Mouse (Mus musculus) cerebellum, postnatal 25 days (tissue): ENCODE results near the gene Taok1.

Experiments used
- DNase-seq, 2 experiments: peaks; one replicate each; pipeline ENCODE4 v3.0.0; 2021; ENCODE audit warnings: mixed read lengths in 2 of 2

Gene Taok1

DNA sequence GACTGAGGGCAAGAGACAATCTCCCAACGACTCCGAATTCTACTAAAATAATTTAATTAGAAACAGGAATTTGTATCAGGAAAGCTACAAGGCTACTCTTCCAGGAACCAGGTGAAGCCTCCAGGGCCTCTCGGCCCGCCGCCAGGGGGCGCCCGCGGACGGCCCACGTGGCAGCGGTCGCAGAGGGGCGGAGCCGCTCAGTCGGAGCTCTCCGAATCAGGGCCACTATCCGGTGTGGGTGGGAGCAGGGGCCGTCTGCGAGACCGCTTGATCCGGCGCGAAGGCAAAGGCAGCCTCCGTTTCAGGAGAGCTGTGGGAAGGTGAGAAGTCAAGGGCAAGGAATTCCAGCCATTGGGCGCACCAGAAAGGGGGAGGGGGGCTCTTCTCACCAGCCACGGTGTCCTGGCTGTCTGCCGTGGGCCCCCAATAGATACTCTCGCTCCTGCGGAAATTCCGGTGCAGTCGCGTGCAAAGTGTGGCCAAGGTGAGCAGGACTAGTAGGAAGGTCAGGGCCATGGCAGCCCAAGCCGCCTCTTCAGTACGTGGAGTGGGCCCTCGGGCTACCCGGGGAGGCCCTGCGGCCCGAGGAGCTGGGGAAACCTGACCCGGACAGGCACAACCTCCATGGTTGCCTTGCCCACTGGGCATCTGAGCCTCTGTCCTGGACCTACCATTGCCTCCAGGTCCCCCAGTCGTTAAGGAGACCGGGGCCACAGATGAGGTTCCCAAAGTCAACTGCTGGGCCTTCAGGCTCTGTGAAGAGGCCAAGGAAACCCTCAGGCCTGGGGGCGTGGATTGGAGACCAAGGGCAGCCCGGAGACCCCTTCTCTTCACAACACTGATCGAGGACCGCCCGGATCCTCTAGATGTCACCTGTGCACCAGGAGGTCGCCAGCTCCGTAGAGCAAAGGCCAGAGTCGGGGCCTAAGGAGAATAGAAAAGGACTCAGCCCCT, 99.3 kb downstream of the Taok1 start:
- peak; percentile 83 to 91 for DNase-seq

DNA sequence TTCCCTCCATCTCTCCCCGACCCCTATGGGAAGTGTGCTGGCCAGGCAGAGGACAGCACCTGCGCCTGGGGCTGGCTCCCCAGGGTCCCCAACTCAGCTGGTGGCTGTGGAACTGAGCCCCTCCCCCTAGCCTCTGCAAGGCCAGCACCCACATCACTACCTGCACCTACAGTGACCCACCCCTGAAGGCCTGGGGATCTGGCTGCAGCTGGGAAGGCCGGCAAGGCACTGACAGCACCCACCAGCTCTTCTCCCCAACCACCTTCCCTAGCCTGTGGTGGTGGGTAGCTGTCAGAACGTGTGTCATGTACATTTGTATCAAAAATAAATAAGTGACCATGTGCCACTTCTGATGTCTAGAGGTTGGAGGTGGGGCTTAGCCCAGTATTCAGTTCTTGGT, 100.2 kb downstream of the Taok1 start:
- peak in 1 of 2 experiments; percentile 34 for DNase-seq

GRCm38 (mm10) chr11:77506941-77507340, 100.7 kb downstream of the Taok1 start:
- DNase-seq: peak; percentile 14 to 26

DNA sequence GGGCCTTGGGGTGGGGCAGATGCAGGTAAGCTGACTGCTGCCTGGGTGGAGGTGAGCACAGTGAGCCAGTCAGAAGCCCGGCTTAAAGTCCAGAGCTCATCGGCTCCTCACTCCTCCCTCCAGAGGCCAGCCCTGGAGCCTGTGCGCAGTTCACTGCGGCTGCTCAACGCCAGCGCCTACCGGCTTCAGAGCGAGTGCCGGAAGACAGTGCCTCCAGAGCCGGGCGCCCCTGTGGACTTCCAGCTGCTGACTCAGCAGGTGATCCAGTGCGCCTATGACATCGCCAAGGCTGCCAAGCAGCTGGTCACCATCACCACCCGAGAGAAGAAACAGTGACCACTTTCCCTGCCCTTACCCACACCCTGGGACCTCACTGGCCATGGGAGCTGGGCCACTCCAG, 101.3 kb downstream of the Taok1 start:
- DNase-seq: peak; percentile 18 to 31

DNA sequence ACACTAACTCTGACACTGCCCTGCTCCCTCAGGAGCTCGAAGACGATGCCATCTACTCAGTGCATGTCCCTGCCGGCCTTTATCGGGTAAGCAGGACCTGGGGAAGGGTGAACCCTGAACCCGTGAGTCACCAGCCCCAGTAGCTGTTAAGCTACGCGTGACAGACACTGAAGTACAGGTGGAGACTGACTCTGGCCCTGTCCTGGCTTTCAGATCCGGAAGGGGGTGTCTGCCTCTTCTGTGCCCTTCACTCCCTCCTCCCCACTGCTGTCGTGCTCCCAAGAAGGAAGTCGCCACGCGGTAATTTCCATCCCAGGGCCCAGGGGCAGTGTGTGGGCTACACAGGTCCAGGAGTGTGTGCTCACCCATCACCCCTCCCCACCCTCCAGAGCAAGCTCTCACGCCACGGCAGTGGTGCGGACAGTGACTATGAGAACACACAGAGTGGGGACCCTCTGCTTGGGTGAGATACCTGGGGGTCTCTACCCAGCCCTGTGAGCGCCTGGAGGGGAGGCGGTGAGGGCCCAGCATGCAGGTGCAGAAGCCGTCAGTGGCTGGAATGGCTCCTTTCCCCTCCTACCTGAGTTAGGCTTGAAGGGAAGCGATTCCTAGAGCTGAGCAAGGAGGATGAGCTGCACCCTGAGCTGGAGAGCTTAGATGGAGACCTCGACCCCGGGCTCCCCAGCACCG, 102.2 kb downstream of the Taok1 start:
- DNase-seq: peak; percentile 10 to 19

DNA sequence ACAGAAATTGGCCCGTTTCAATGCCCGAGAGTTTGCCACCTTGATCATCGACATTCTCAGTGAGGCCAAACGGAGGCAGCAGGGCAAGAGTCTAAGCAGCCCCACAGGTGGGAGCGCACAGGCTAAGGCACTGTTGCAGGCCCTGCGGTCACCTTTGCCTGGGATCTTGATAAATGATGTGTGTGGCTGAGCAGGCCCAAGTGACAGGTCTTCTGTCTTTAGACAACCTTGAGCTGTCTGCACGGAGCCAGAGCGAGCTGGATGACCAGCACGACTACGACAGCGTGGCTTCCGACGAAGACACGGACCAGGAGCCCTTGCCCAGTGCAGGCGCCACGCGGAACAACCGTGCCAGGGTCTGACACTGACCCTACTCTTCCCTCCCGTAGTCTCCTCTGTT, 103.2 kb downstream of the Taok1 start:
- DNase-seq: peak in 1 of 2 experiments; percentile 20

DNA sequence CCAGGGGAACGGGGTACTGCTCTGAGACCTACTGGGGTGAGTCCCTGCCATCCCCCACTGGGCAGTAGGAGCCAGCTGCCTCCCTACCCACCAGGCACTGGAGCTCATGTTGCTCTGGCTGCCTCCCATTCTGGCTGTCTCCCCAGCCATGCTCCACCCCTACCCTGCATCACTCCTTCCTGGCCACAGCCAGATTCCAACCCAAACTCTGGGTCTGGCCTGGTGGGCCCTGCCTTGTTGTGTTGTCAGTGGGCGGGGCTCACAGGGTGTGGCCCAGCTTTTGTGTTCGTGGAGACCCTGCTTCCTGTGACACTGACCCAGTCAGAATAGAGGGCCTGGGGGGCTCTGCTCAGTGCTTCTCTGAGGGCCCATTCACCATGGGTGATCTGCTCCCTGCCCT, 104.1 kb downstream of the Taok1 start:
- DNase-seq: peak; percentile 11 to 28

DNA sequence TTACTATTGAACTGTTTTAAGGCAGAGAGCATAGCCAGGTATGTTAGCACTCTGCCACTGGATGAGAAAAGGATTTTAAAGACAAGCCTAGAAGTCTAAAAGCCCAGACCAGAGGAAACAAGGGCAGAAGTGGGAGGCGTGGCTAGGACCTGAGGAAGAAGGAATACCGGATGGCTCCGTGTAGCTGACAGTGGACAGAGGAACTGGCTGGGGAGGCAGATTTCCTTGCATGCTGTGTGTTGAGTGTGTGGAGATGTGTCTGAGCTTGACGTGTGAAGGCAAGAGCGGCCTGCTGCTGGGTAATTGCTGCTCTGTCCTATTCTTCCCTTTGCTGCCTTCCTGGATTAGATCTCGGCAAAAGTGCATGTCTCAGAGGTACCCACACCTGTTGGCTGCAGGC, 105.1 kb downstream of the Taok1 start:
- DNase-seq: peak; percentile 9 to 14

DNA sequence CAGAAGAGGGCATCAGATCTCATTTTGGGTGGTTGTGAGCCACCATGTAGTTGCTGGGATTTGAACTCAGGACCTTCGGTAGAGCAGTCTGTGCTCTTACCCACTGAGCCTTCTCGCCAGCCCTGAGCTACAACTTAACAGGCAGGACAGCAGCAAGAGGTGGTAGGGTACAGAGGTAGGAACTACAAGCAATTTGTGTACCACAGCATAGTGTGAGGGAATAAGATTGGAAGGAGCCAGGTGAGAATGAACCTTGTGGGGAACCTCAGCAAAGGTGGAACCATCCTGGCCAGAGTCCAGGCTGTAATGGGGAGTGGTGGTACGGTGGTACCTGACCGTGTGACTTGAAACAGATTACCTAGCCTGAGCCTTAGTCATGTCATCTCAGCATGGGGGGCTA, 105.6 kb downstream of the Taok1 start:
- peak; percentile 8 to 38 for DNase-seq

GRCm38 (mm10) chr11:77501392-77501791, 106.2 kb downstream of the Taok1 start:
- DNase-seq: peak; percentile 84 to 89

DNA sequence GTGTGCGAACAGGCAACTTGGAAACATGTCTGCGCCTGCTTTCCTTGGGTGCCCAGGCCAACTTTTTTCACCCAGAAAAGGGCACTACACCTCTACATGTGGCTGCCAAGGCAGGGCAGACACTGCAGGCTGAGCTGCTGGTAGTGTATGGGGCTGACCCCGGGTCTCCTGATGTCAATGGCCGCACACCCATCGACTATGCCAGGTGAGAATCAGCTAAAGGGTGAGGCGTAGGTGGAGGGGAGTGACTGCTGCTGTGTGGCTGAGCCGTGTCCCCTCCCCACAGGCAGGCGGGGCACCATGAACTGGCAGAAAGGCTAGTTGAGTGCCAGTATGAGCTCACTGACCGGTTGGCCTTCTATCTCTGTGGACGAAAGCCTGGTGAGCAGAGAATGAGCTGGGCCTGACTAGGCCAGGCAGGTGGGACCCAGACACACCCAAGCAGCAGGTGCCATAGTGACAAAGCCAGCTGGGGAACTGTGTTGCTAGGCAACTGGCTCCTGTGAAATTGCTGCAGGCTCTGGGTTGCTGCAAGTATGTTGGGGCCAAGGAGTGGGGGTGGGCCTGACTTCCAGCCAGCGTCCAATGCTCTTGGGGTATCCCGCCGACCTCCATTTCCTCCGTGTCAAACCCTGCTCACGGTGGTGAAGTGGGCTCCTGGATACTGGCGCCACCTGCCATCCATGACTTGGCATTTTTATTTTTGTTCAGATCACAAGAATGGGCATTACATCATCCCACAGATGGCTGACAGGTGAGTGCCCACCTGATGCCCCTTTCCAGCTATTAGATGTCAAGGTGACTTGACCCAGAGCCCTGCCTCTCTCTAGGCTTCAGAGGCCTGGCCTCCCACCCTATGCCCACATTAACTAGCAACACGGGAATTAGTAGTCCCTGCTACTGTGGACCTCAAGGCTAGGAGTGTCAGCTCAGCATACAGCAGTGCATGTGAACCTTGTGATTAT, 107.0 kb downstream of the Taok1 start:
- DNase-seq: peak; percentile 55 to 57

DNA sequence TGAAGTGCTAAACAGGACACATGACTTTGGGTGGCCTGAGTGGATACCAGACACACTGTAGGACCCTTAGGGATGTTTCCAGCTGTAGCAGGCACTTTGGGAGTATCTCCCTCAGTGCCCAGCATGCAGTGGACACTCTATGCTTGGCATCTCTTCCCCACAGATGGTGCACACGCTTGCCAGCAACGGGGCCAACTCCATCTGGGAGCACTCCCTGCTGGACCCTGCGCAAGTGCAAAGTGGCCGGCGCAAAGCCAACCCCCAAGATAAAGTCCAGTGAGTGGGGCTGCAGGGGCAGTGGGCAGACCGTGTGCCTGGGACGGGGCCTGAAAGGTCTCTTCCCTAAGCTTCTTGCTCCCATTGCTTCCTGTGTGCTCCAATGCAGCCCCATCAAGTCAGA, 108.3 kb downstream of the Taok1 start:
- DNase-seq: peak; percentile 87 to 90

GRCm38 (mm10) chr11:77498261-77499139, 109.1 kb downstream of the Taok1 start:
- peak; percentile 43 to 50 for DNase-seq

- no peak for DNase-seq
Measured at GRCm38 (mm10) chr11:77497851-77498250, 109.8 kb downstream of the Taok1 start.

- DNase-seq: no peak
Measured at GRCm38 (mm10) chr11:77497341-77497756, 110.3 kb downstream of the Taok1 start.

- DNase-seq: no peak
Measured at GRCm38 (mm10) chr11:77495507-77495906, 112.1 kb downstream of the Taok1 start.

DNA sequence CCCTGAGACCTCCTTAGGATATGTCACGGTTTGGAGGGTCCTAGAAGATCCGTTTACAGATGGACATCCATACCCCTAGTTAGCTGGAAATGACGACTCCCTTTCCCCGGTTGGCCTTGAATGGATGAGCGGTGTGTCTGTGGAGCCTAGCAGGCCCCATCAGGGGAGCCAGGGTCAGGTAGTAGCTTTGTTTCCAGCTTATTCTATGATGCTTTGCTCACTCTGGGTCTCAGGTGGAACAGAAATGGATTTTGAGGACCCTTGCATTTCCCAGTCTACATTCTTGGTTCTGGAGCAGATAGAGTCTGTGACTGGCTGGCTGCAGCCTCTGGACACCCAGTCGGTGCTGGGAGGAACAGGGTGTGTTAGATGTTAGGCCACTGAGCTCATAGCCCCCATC, 112.8 kb downstream of the Taok1 start:
- DNase-seq: no peak

DNA sequence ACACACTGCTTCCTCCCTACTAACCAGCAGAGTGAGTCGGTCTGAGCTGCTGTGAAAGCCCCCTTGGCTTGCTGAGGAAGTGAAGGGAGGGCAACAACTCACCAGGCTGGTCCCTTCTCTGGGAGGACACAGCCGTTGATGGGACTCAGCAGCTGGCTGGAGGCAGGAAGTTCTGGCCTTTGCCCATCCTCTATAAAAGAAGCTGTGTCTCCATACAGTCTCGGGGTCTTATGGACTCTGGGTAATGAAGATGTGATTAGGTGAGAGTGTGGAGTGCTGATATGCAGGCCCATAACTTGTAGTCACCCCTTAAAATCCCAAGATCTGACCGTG, 113.3 kb downstream of the Taok1 start:
- no peak for DNase-seq

DNA sequence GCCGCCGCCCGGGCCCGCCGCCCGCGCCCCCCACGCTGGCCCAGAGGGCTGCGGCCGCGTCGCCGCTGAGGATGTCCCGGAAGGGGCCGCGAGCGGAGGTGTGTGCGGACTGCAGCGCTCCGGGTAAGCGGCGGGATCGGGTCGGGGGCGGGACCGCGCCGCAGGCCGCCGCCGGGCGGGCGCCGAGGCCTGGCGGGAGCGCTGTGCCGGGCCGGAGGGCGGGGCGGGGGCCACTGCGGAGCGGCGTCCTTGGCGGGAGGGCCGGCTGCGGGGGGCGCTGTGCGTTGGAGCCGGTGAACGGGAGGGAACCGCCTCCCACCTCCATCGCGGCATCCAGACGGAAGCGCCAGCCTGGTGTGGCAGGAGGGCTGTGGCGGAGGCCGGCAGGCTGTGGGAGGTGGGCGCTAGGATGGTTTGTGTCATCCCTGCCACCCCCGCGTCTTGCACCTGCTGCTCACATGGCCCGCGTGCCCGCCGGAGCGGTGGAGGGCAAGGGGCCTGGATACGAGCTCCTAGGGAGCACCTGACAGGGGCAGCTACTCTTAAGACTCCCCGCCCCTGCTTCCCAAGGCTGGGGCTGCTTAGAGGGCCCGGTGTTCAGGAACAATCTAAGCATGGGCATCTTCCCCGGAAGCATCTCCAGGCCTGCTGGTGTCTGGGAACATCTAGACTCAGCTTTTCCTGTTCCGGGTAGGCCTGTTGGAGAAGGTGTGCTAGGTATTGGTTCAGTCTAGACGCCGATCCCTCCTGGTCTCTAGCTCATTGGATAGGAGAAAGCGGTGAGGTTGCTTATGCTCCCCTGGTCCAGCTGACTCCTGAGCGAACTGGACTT, 113.9 kb downstream of the Taok1 start, which contains the start of gene Git1:
Gene Git1, plus strand, starts transcription at position 51 of the 832 bp plus-strand sequence.
- DNase-seq: peak; percentile 72 to 79

- DNase-seq: peak; percentile 94 to 98
Measured at GRCm38 (mm10) chr11:77492911-77493332, 114.7 kb downstream of the Taok1 start.
